Mouse (Mus musculus) kidney, postnatal 14 days (tissue): ENCODE measurements at regions not wholly inside any gene's neighbourhood (a gene's known extent, or its start where the extent isn't known, plus 50 kb on each side); places are given as distances from the start of the nearest gene placed in this dataset.
"Not testable (repeated sequence)": the region's sequence is repeated elsewhere in the genome, so short reads cannot be mapped to it uniquely, and the experiment has no call there.

ENCODE experiments used
- DNase-seq: peaks from one replicate; pipeline ENCODE4 v3.0.0; 2022; ENCODE audit warnings: mixed read lengths

- no peak for DNase-seq
These were observed 172.9 kb upstream of the Pmfbp1 start for GRCm38 (mm10) chr8:109320955-109321354.

DNA sequence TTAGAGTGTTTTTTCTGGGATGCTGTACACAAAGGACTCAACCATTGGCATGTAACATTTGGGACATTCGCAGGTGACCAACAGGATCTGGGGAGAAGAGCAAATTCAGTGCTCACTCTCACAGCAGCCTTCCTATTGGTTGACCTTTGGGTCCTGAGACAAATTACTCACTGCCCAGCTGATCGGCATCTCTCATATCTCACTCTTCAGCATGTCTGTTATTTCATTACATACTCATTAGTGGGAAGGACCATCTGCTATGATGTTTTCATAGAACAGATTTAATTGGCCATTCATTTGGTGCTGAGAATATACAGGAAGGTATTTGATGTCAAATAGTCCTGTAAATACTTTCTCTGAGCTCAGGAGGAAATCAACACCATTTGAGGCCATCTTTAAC, 170.5 kb upstream of the Pmfbp1 start:
- DNase-seq, result no peak

GRCm38 (mm10) chr8:109324241-109324640, 169.6 kb upstream of the Pmfbp1 start:
- DNase-seq, result no peak

DNA sequence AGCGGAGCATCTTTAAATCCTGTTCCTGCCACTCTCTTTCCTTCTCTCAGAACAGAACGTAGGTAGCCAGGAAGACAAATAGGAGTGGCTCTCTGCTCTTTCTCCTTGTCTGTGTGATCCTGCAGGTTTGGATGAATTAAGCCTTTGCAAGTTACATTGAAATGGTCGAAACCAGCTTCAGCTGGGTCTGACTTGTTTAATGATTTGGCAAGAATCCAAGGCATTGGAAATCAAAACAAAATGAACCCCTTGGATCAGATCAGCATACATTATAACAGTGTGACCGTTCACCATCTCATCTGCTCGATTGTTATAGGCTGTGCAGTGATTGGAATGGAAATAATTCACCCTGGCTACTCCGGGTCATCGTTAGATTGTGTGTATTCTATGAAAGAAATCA, 157.6 kb upstream of the Pmfbp1 start:
- no peak for DNase-seq

GRCm38 (mm10) chr8:109338220-109338835, 155.5 kb upstream of the Pmfbp1 start:
- no peak for DNase-seq

- not testable (repeated sequence) for DNase-seq
These were observed 153.2 kb upstream of the Pmfbp1 start for GRCm38 (mm10) chr8:109340647-109341046.

GRCm38 (mm10) chr8:109355168-109355567, 138.7 kb upstream of the Pmfbp1 start:
- DNase-seq, result no peak

GRCm38 (mm10) chr8:109359396-109360051, 134.3 kb upstream of the Pmfbp1 start:
- no peak for DNase-seq

- no peak for DNase-seq
These were observed 133.6 kb upstream of the Pmfbp1 start for GRCm38 (mm10) chr8:109360081-109360715.

DNA sequence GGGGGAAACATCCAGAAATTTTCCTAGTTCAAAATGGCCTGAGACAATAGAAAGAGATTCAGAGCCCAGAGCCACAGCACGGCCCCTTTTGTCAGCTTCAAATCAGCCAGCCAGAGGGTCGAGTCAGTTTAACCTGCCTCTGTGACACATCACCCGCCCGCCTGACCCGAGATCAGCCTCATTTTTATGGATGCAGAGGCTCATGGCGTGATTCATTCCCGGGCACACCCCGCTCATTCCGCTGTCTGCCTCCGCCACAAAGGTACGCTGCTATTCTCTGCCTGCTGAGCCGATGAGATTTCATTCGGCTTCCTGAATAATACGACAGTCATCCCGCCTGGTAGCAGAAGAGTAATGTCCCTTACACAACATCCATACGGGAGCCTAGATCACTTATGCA, 132.9 kb upstream of the Pmfbp1 start:
- no peak for DNase-seq

GRCm38 (mm10) chr8:109361575-109362361, 132.1 kb upstream of the Pmfbp1 start:
- DNase-seq, result no peak

GRCm38 (mm10) chr8:109363185-109363845, 130.5 kb upstream of the Pmfbp1 start:
- no peak for DNase-seq

DNA sequence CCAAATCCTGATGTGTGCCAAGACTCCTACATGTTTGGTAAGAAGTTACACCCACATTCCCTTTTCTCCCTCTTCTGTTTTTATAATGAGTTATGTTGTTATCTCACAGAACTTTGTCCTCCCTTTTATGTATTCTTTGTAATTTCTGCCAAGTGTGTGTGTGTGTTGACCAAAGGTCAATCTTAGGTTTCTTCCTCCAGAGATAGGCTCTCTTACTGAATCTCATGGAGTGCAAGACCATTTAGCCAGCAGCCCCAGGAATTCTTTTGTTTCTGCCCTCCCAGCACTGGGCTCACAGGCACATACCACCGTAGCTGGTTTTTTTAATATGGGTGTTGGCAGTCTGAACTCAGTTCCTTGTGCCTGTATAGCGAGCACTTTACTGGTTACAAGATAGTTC, 119.8 kb upstream of the Pmfbp1 start:
- no peak for DNase-seq

GRCm38 (mm10) chr8:109384881-109385280, 108.9 kb upstream of the Pmfbp1 start:
- DNase-seq, result no peak

DNA sequence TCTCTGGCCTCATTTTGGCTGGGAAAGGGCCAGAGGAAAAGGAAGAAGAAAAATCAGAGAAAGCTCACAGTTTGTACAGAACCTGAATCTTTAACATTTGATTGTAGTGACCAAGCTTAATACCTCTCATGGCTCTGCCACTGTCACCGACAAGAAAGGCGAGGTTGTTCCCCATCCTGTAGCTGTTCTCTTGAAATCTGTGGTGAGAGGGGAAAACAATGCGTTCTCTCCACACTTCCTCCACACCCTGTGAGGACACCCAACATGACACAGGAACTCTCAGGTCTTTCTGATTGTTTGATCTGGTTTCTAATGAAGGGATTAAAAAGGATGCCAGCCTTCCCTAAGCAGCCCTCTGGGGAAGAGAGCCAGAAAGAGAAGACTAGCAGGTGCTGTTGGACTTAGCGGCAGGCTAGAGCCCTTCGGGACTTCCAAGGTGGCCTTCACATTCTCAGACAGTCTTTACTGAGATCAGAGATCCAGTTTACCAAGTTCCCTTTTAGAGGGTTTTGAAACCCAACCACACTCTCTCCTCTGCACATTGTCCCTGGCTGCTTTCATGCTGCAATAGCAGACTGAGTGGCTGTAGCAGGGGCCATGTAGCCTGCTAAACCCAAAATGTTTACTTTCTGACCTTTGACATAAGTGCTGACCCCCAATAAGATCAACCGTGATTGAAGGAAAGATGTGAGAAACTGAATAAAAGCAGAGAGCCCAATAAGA, 98.5 kb upstream of the Pmfbp1 start:
- no peak for DNase-seq

GRCm38 (mm10) chr8:109399616-109400015, 94.2 kb upstream of the Pmfbp1 start:
- no peak for DNase-seq

GRCm38 (mm10) chr8:109400192-109400591, 93.6 kb upstream of the Pmfbp1 start:
- no peak for DNase-seq

DNA sequence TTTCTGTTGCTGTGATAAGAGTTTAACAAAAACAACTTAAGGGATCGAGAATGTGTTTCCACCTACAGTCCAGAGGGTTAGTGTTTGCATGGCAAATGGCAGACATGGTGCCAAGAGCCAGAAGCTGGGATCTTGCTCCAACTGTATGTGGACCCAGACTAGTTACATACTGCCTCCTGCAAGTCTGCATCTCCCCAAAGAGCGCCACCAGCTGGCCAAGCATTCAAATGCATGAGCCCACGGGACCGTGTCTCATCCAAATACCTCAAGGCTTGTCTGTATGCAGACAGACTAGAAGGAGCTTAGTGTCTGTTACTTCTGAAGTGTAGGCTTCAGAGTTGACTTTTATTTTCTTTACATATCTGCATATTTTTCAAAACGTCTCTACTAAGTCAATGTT, 85.9 kb upstream of the Pmfbp1 start:
- no peak for DNase-seq

DNA sequence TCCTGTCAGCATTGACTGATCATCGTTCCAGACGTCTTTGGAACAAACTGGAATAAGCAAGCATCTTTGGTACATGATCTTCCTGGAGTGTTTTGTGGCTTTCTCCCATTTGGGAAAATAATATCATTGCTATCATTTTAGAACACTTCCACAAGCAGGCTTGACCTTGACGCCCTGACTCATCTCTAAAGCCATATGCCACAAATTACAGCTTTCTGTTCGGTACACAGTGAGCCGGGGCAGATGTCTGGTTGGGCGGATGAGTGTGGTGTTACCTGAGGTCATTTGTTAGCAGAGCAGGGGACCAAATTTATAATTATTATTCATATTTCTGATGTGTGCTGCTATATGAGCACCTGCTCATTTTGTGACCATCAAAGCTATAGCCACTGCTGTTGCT, 83.3 kb upstream of the Pmfbp1 start:
- DNase-seq, result no peak

- DNase-seq, result no peak
These were observed 80.4 kb upstream of the Pmfbp1 start for GRCm38 (mm10) chr8:109413386-109413785.

- no peak for DNase-seq
These were observed 78.5 kb upstream of the Pmfbp1 start for GRCm38 (mm10) chr8:109415315-109415714.

DNA sequence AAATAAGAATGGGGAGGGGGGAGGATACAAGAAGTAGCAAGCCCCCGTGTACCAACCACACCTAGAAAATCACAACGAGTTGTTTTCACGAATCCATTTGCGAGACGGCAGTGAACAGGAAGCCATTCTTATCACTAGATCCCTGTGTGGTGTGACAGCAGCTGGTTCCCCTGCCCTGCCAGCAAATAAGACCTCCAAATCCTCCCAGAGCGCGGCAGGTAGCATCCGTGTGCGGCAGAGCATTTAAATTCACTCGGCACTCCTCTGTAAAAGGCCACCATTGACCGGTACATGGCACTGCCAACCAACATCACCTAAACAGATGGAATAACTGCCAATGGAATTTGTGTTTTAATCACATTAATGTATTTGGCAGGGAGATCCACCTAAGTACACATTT, 77.9 kb upstream of the Pmfbp1 start:
- DNase-seq, result no peak
